Mouse (Mus musculus) embryonic facial prominence, embryonic 10.5 days (tissue): Measurements from ENCODE around the gene Slc16a14. TPM values are rescaled to one million over a fixed set of nuclear protein-coding genes. Genes with fewer than 3 reads are reported as not detected.
"Not testable (repeated sequence)": the region's sequence is repeated elsewhere in the genome, so short reads cannot be mapped to it uniquely, and the experiment has no call there.

ENCODE experiments used
- DNase-seq: peaks from one replicate; pipeline ENCODE4 v3.0.0-alpha.2; 2017; ENCODE audit warnings: low spot score
- H3K27ac ChIP-seq: fragments of 300-500 bp; sonication (generic); replicated peaks from 2 replicates; pipeline ENCODE4 v1.5.1; 2016; ENCODE audit warnings: mild to moderate bottlenecking
- H3K27me3 ChIP-seq: fragments of 300-500 bp; sonication (generic); replicated peaks from 2 replicates; pipeline ENCODE4 v1.6.1; 2016; ENCODE audit warnings: low read depth, mild to moderate bottlenecking; ENCODE audit not compliant: poor library complexity, severe bottlenecking
- H3K36me3 ChIP-seq: fragments of 300-500 bp; sonication (generic); replicated peaks from 2 replicates; pipeline ENCODE4 v1.6.1; 2016; ENCODE audit warnings: mild to moderate bottlenecking, moderate library complexity
- H3K4me1 ChIP-seq: fragments of 300-500 bp; sonication (generic); 2 replicates; pipeline ENCODE4 v1.6.1; 2016
- H3K4me3 ChIP-seq: fragments of 300-500 bp; sonication (generic); 2 replicates; pipeline ENCODE4 v1.5.1; 2016; ENCODE audit warnings: mild to moderate bottlenecking, moderate library complexity
- H3K9me3 ChIP-seq: fragments of 300-500 bp; sonication (generic); 2 replicates; pipeline ENCODE4 v1.6.1; 2016; ENCODE audit warnings: mild to moderate bottlenecking
- WGBS: fragments of 180-500 bp; shearing (Covaris S2); methylation state at CpG from one replicate; pipeline ENCODE4 v1.1.7; 2016; 5-methylcytosine and 5-hydroxymethylcytosine counted together
- polyA plus RNA-seq: library from polyadenylated mRNA; unstranded; fragments of >200 nt; fragmentation: Nextera tagmentation; extraction: Ambion mirVana; gene quantifications from 2 replicates; pipeline ENCODE4 v1.2.1, GENCODE M21; 2016

Gene Slc16a14
- 0.20 and 0.50 TPM in 2 replicates for polyA plus RNA-seq

GRCm38 (mm10) chr1:84934503-84935333 lies at the start of gene Slc16a14:
Slc16a14 (minus strand) TSS chr1:84935134.
- Histone ChIP-seq H3K4me3 (peak within 1 kb of the TSS; percentile 74), H3K36me3 (no peaks in the 10 kb centered on the region), H3K27me3 (peaks cover 44% of the 10 kb centered on the region), H3K4me1 (0 out of 2 replicates have a peak, but pooled peaks cover 9% of the 10 kb centered on the region), H3K9me3 (no peaks in the 10 kb centered on the region), H3K27ac (peak within 1 kb of the TSS; percentile 79)
- under 1% methylated on average over 59 of the region's 59 CpGs for WGBS
- peak; percentile 76 for DNase-seq

DNA sequence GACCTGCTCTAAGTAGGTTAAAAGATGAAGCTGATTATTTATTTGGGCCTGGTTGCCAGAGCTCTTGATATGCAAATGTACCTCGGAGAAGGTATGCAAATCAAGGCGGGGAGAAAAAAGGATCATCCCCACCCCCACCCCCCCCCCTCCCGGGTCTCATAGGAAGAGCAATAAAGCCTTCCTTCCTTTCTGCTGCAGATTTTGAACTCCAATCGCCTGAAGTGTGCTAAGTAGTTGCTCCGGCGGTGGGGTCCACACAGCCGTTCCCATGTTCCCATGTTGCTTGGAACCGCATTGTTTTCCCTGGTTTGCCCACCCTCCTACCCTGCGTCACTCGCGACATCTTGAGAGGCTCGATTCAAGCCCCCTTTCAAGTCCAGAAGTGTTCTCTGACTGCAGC lies 26.8 kb upstream of the Slc16a14 start:
- not testable (repeated sequence) for DNase-seq, H3K36me3 ChIP-seq, H3K4me1 ChIP-seq, H3K27ac ChIP-seq, H3K9me3 ChIP-seq, H3K27me3 ChIP-seq
- 4% methylated on average over 12 of the region's 12 CpGs for WGBS
- peak overlapping the region; percentile 37 for H3K4me3 ChIP-seq

- not testable (repeated sequence) for H3K9me3 ChIP-seq, H3K36me3 ChIP-seq, H3K27ac ChIP-seq
Observed at GRCm38 (mm10) chr1:84957713-84958112, 22.8 kb upstream of the Slc16a14 start.

DNA sequence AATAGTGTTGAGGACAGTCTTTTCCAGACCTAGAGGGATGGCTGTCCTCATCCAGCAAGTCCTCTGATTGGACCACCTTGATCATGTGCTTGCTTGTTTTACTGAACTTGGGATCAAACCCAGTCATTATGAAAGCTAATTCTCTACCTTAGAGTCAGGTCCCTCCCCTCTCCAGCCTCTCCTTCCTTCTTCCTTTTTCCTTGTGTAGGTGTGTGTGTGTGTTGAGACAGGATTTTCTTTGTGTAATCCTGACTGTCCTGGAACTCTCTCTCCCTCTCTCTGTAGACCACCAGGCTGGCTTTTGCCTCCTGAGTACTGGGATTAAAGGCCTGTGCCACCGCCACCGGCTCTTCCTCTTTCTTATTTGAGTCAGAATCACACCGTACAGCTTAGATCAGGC lies 21.8 kb upstream of the Slc16a14 start:
- WGBS, result 90% methylated on average over 3 of the region's 3 CpGs
- not testable (repeated sequence) for H3K36me3 ChIP-seq, H3K27me3 ChIP-seq, H3K27ac ChIP-seq, H3K9me3 ChIP-seq, H3K4me3 ChIP-seq, DNase-seq, H3K4me1 ChIP-seq

More at GRCm38 (mm10) chr1:84957713-84958112, 22.8 kb upstream of the Slc16a14 start:
- H3K27me3 ChIP-seq, DNase-seq, H3K4me3 ChIP-seq, H3K4me1 ChIP-seq: not testable (repeated sequence)
- 90% methylated on average over 4 of the region's 4 CpGs for WGBS

GRCm38 (mm10) chr1:84952456-84953181 lies 17.7 kb upstream of the Slc16a14 start:
- Histone ChIP-seq H3K27ac (no peak overlapping the region), H3K9me3 (peaks cover 6% of the 10 kb centered on the region), H3K4me1 (no peaks in the 10 kb centered on the region), H3K36me3 (no peaks in the 10 kb centered on the region), H3K4me3 (no peak overlapping the region), H3K27me3 (no peaks in the 10 kb centered on the region)
- WGBS, result 84% methylated on average over 10 of the region's 10 CpGs
- no peak for DNase-seq

DNA sequence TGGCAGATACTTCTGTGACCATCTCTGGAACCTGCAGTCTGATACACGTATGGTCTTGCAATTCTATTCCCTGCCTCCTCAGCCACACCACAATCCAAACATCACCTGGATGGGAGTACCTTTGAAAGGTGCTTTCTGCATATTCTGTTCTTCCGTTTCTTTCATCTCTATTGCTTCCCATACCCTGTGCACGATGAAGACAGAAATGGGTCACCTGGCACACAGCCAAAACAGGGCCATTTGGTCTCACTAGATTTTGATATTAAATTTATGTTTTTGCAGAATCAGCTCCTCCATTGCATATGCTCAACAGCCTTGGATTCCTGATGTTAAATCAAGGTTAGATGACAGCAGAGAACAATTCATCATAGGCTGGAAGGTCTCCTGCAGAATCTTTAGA lies 16.6 kb upstream of the Slc16a14 start:
- no peak for DNase-seq
- Histone ChIP-seq H3K27ac (no peak overlapping the region), H3K4me1 (no peaks in the 10 kb centered on the region), H3K4me3 (no peak overlapping the region), H3K36me3 (no peaks in the 10 kb centered on the region), H3K9me3 (peaks cover 2% of the 10 kb centered on the region; the same call in 1 of the 2 replicates), H3K27me3 (no peaks in the 10 kb centered on the region)
- WGBS, result 90% methylated on average over 3 of the region's 3 CpGs

- Histone ChIP-seq H3K27me3 (no peaks in the 10 kb centered on the region), H3K36me3 (no peaks in the 10 kb centered on the region), H3K27ac (no peak overlapping the region), H3K9me3 (no peaks in the 10 kb centered on the region), H3K4me3 (no peak overlapping the region), H3K4me1 (no peaks in the 10 kb centered on the region)
- WGBS, result 69% methylated on average over 2 of the region's 2 CpGs
- DNase-seq, result no peak
Observed at GRCm38 (mm10) chr1:84947390-84947789, 12.5 kb upstream of the Slc16a14 start.

GRCm38 (mm10) chr1:84945950-84946349 lies 11.0 kb upstream of the Slc16a14 start:
- Histone ChIP-seq H3K9me3 (no peaks in the 10 kb centered on the region), H3K27me3 (no peaks in the 10 kb centered on the region), H3K27ac (no peak overlapping the region), H3K4me1 (no peaks in the 10 kb centered on the region), H3K4me3 (no peak overlapping the region), H3K36me3 (no peaks in the 10 kb centered on the region)
- 82% methylated on average over 3 of the region's 3 CpGs for WGBS
- no peak for DNase-seq

- 93% methylated on average over 4 of the region's 4 CpGs for WGBS
- no peak overlapping the region for H3K4me3 ChIP-seq
- no peaks in the 10 kb centered on the region for H3K36me3 ChIP-seq
- no peak overlapping the region for H3K27ac ChIP-seq
- H3K9me3 ChIP-seq, result no peaks in the 10 kb centered on the region
- no peaks in the 10 kb centered on the region for H3K4me1 ChIP-seq
- no peaks in the 10 kb centered on the region for H3K27me3 ChIP-seq
- DNase-seq, result no peak
Observed at GRCm38 (mm10) chr1:84943549-84943948, 8.6 kb upstream of the Slc16a14 start.

GRCm38 (mm10) chr1:84942666-84943065 lies 7.7 kb upstream of the Slc16a14 start:
- H3K27me3 ChIP-seq, result no peaks in the 10 kb centered on the region
- H3K27ac ChIP-seq, result no peak overlapping the region
- DNase-seq, result no peak
- H3K9me3 ChIP-seq, result no peaks in the 10 kb centered on the region
- H3K4me1 ChIP-seq, result no peaks in the 10 kb centered on the region
- no peak overlapping the region for H3K4me3 ChIP-seq
- no peaks in the 10 kb centered on the region for H3K36me3 ChIP-seq

GRCm38 (mm10) chr1:84940322-84940721 lies 5.4 kb upstream of the Slc16a14 start:
- no peaks in the 10 kb centered on the region for H3K36me3 ChIP-seq
- no peaks in the 10 kb centered on the region for H3K9me3 ChIP-seq
- DNase-seq, result no peak
- H3K27me3 ChIP-seq, result peaks cover 19% of the 10 kb centered on the region
- no peak overlapping the region for H3K4me3 ChIP-seq
- no peaks in the 10 kb centered on the region for H3K4me1 ChIP-seq
- no peak overlapping the region for H3K27ac ChIP-seq
- WGBS, result 89% methylated on average over 2 of the region's 2 CpGs

DNA sequence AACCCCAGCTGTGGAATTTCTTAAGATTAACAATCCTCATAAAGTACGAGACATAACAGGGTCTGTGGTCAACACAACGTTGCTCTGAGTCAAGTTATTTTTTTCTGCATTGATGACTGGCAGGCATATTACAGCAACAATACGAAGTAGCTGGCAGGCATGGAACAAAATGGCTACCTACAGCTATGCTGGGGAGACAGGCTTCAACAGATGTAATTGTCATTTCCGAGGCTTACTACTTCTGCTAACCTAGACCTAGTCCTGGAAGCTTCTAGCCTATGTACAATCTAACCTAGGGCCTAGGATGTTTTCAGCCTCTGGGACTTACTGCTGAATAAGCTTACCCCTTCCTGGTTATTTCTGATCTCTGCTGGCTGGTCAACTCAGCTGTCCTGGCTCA lies 4.5 kb upstream of the Slc16a14 start:
- H3K4me1 ChIP-seq, result 0 out of 2 replicates have a peak, but pooled peaks cover 2% of the 10 kb centered on the region
- no peaks in the 10 kb centered on the region for H3K36me3 ChIP-seq
- no peak for DNase-seq
- no peak overlapping the region for H3K4me3 ChIP-seq
- no peaks in the 10 kb centered on the region for H3K9me3 ChIP-seq
- WGBS, result 88% methylated on average over 4 of the region's 4 CpGs
- peaks cover 26% of the 10 kb centered on the region for H3K27me3 ChIP-seq
- no peak overlapping the region for H3K27ac ChIP-seq
